44 mouse cellular contexts compared by ENCODE assay signal in the genomic region with DNA sequence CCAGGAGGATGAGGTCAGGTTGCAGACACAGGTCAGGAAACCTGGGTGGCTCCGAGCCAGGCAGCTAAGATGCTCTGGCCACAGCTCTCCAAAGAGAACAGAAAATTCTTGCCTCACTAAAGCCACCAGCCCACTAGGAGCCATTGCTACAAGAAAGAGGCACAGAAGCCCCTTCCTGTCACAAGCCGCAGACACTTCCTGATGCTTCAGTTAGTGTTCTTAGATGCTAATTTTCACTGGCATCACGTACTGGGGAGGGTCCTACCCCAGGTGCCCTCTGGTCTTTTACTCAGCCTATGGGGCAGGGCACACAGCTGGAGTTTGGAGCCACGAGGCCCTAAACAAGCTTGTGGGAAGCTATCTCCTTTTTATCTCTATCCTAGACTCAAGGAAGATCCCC. TPM values are rescaled to one million over a fixed set of nuclear protein-coding genes. Genes with fewer than 3 reads are reported as not detected.
DNase-seq lines count a peak whose midpoint lies in the region; ATAC-seq and TF ChIP-seq lines count a peak whose summit lies in the region.
"Had no signal": no experiment of that assay in that cellular context is flagged by ENCODE, and none has a peak within 500 bp of the region (broad histone marks: within the 10 kb centered on the region; RNA-seq: fewer than 3 reads in every experiment).

No protein-coding gene starts in this region.

- TF ChIP-seq POLR2A in thymus, adult 2 months (IDR thresholded peaks at IDR 0.05; ENCODE audit: control insufficient read depth, extremely low read depth, insufficient read depth, low read length, poor library complexity) = no peak

- no peaks in the 10 kb centered on the region for H3K27me3 ChIP-seq in heart, embryonic 10.5 days (ENCODE audit: insufficient read depth, poor library complexity, severe bottlenecking)
- H3K27me3 ChIP-seq in thymus, adult 2 months (ENCODE audit: control insufficient read depth, insufficient read depth, low read length) = no peaks in the 10 kb centered on the region
- no peaks in the 10 kb centered on the region for H3K27me3 ChIP-seq in hindbrain, embryonic 10.5 days (ENCODE audit: insufficient read depth, poor library complexity, severe bottlenecking)
- H3K27me3 ChIP-seq in forebrain, embryonic 13.5 days = no peaks in the 10 kb centered on the region
- H3K27me3 ChIP-seq: CH12.LX; embryonic facial prominence, embryonic 12.5 days; forebrain, embryonic 15.5 days; heart, embryonic 12.5 days; hindbrain, embryonic 12.5 days; intestine, embryonic 15.5 days; limb, embryonic 12.5 days had no signal

- DNase-seq in heart, embryonic 10.5 days (ENCODE audit: low spot score) = no peak
- no peak for DNase-seq in heart, postnatal 4 days
- peak; percentile 36 for DNase-seq in thymus, adult 2 months
- no peak for DNase-seq in thymus, adult 18-20 months
- peak; percentile 51 for DNase-seq in thymus, postnatal 14 days
- no peak for DNase-seq in hindbrain, embryonic 10.5 days (ENCODE audit: low spot score)
- DNase-seq in ovary, postnatal 14 days (ENCODE audit: low spot score) = no peak
- DNase-seq: adrenal gland, adult 8-10 months; cerebellum, adult 8-10 months; cerebellum, postnatal 25 days; embryo, embryonic 11 days; gastrocnemius, postnatal 25 days; heart, adult 18-20 months; heart, postnatal 10 days; kidney, adult 8-10 months; kidney, postnatal 4 days; lung, adult 18-20 months; lung, postnatal 4 days; midbrain, embryonic 14.5 days; right cerebral cortex, adult 18-20 months; right cerebral cortex, postnatal 4 days had no signal

- 0 out of 2 replicates have a peak overlapping the region, but pooled peaks have one; percentile 18 for H3K27ac ChIP-seq in heart, embryonic 10.5 days
- H3K27ac ChIP-seq in thymus, adult 2 months (ENCODE audit: control insufficient read depth, insufficient read depth, low read length) = peak overlapping the region; percentile 68; the same call in 1 of the 2 replicates
- H3K27ac ChIP-seq in hindbrain, embryonic 10.5 days = no peak overlapping the region
- no peak overlapping the region for H3K27ac ChIP-seq in forebrain, embryonic 13.5 days
- H3K27ac ChIP-seq: embryonic facial prominence, embryonic 12.5 days; forebrain, embryonic 15.5 days; hindbrain, embryonic 12.5 days; hindbrain, postnatal 0 days; intestine, embryonic 15.5 days; kidney, postnatal 0 days; limb, embryonic 12.5 days; liver, embryonic 12.5 days had no signal

- H3K4me3 ChIP-seq in heart, embryonic 10.5 days = no peak overlapping the region
- peak overlapping the region; percentile 15 for H3K4me3 ChIP-seq in thymus, adult 2 months (ENCODE audit: control insufficient read depth, insufficient read depth, low read length)
- no peak overlapping the region for H3K4me3 ChIP-seq in hindbrain, embryonic 10.5 days
- no peak overlapping the region for H3K4me3 ChIP-seq in forebrain, embryonic 13.5 days
- H3K4me3 ChIP-seq: embryonic facial prominence, embryonic 12.5 days; forebrain, embryonic 15.5 days; heart, embryonic 12.5 days; hindbrain, embryonic 12.5 days; intestine, embryonic 15.5 days; limb, embryonic 12.5 days; liver, embryonic 12.5 days had no signal

- no peak overlapping the region for H3K9ac ChIP-seq in forebrain, embryonic 13.5 days
- H3K9ac ChIP-seq: embryonic facial prominence, embryonic 12.5 days; forebrain, embryonic 15.5 days; heart, embryonic 12.5 days; hindbrain, embryonic 12.5 days; intestine, embryonic 15.5 days; limb, embryonic 12.5 days; liver, embryonic 12.5 days had no signal

- H3K36me3 ChIP-seq in heart, embryonic 10.5 days = peaks cover 47% of the 10 kb centered on the region; the same call in 1 of the 2 replicates
- H3K36me3 ChIP-seq in thymus, adult 2 months (ENCODE audit: control insufficient read depth, insufficient read depth, low read length) = no peaks in the 10 kb centered on the region
- H3K36me3 ChIP-seq in hindbrain, embryonic 10.5 days = peaks cover 15% of the 10 kb centered on the region; the same call in 1 of the 2 replicates
- H3K36me3 ChIP-seq in forebrain, embryonic 13.5 days (ENCODE audit: poor library complexity, severe bottlenecking) = no peaks in the 10 kb centered on the region
- H3K36me3 ChIP-seq: forebrain, embryonic 15.5 days; intestine, embryonic 15.5 days; liver, embryonic 12.5 days had no signal

- TF ChIP-seq CTCF in thymus, adult 2 months (IDR thresholded peaks at IDR 0.05; ENCODE audit: borderline replicate concordance, control insufficient read depth, extremely low read depth, insufficient read depth, low read length, poor library complexity) = no peak

- H3K4me1 ChIP-seq in heart, embryonic 10.5 days = peaks cover 39% of the 10 kb centered on the region
- H3K4me1 ChIP-seq in thymus, adult 2 months (replicated peaks; ENCODE audit: control insufficient read depth, insufficient read depth, low read length) = peaks cover 18% of the 10 kb centered on the region
- peaks cover 43% of the 10 kb centered on the region for H3K4me1 ChIP-seq in hindbrain, embryonic 10.5 days (replicated peaks)
- H3K4me1 ChIP-seq in forebrain, embryonic 13.5 days = no peaks in the 10 kb centered on the region
- H3K4me1 ChIP-seq: embryonic facial prominence, embryonic 12.5 days; forebrain, embryonic 15.5 days; intestine, embryonic 15.5 days had no signal

- no peak for ATAC-seq in forebrain, embryonic 13.5 days
- ATAC-seq: forebrain, embryonic 15.5 days; hindbrain, postnatal 0 days; intestine, embryonic 15.5 days; liver, embryonic 12.5 days; lung, postnatal 0 days had no signal

- WGBS in heart, embryonic 10.5 days = 40% methylated on average over 4 of the region's 4 CpGs
- WGBS in thymus, adult 2 months = 27% methylated on average over 4 of the region's 4 CpGs
- 47% methylated on average over 4 of the region's 4 CpGs for WGBS in hindbrain, embryonic 10.5 days
- WGBS in forebrain, embryonic 13.5 days = 55% methylated on average over 4 of the region's 4 CpGs

- H3K9me3 ChIP-seq in heart, embryonic 10.5 days = no peaks in the 10 kb centered on the region
- no peaks in the 10 kb centered on the region for H3K9me3 ChIP-seq in hindbrain, embryonic 10.5 days
- H3K9me3 ChIP-seq in forebrain, embryonic 13.5 days (replicated peaks) = no peaks in the 10 kb centered on the region
- H3K9me3 ChIP-seq: embryonic facial prominence, embryonic 12.5 days; forebrain, embryonic 15.5 days; heart, embryonic 12.5 days; hindbrain, embryonic 12.5 days; intestine, embryonic 15.5 days; limb, embryonic 12.5 days; liver, embryonic 12.5 days had no signal

- no peak overlapping the region for H3K4me2 ChIP-seq in forebrain, embryonic 13.5 days
- H3K4me2 ChIP-seq: embryonic facial prominence, embryonic 12.5 days; forebrain, embryonic 15.5 days; heart, embryonic 12.5 days; hindbrain, embryonic 12.5 days; intestine, embryonic 15.5 days; limb, embryonic 12.5 days; liver, embryonic 12.5 days had no signal

RNA-seq across cellular contexts. Expression of gene Galns, which starts 15.2 kb away (rescaled TPM):
- 8.1 and 11.9 TPM in 2 replicates for polyA plus RNA-seq in heart, embryonic 10.5 days (2016; fragmentation: Nextera tagmentation; extraction: Ambion mirVana)
- 10 to 100 TPM in 1 of 2 experiments, 1 to 10 TPM in 1; 9.2 to 10.6 TPM for total RNA-seq in heart, postnatal 4 days (2021)
- 15.6 and 19.2 TPM in 2 replicates for polyA plus RNA-seq in thymus, adult 2 months (2012; rRNA removed)
- polyA plus RNA-seq in hindbrain, embryonic 10.5 days (2016; fragmentation: Nextera tagmentation; extraction: Ambion mirVana) = 7.1 and 7.2 TPM in 2 replicates
- polyA plus RNA-seq in forebrain, embryonic 13.5 days (2015; fragmentation: Nextera tagmentation; extraction: Ambion mirVana) = 3.0 and 3.2 TPM in 2 replicates

RNA-seq across cellular contexts. Expression of gene Trappc2l, which starts 15.4 kb away (rescaled TPM):
- polyA plus RNA-seq in heart, embryonic 10.5 days (2016; fragmentation: Nextera tagmentation; extraction: Ambion mirVana) = 52.9 and 67.4 TPM in 2 replicates
- 10 to 100 TPM; 48.7 to 56.3 TPM for total RNA-seq in heart, postnatal 4 days (2021)
- polyA plus RNA-seq in thymus, adult 2 months (2012; rRNA removed) = 104 and 133 TPM in 2 replicates
- polyA plus RNA-seq in hindbrain, embryonic 10.5 days (2016; fragmentation: Nextera tagmentation; extraction: Ambion mirVana) = 53.3 and 68.5 TPM in 2 replicates
- 69.3 and 79.6 TPM in 2 replicates for polyA plus RNA-seq in forebrain, embryonic 13.5 days (2015; fragmentation: Nextera tagmentation; extraction: Ambion mirVana)

RNA-seq across cellular contexts. Expression of gene Aprt, which starts 19.3 kb away (rescaled TPM):
- polyA plus RNA-seq in heart, embryonic 10.5 days (2016; fragmentation: Nextera tagmentation; extraction: Ambion mirVana) = 318 and 361 TPM in 2 replicates
- 10 to 100 TPM; 58.5 to 58.8 TPM for total RNA-seq in heart, postnatal 4 days (2021)
- polyA plus RNA-seq in thymus, adult 2 months (2012; rRNA removed) = 119 and 136 TPM in 2 replicates
- polyA plus RNA-seq in hindbrain, embryonic 10.5 days (2016; fragmentation: Nextera tagmentation; extraction: Ambion mirVana) = 237 and 268 TPM in 2 replicates
- polyA plus RNA-seq in forebrain, embryonic 13.5 days (2015; fragmentation: Nextera tagmentation; extraction: Ambion mirVana) = 193 and 198 TPM in 2 replicates

RNA-seq across cellular contexts. Expression of gene Pabpn1l, which starts 26.5 kb away (rescaled TPM):
- polyA plus RNA-seq in heart, embryonic 10.5 days (2016; fragmentation: Nextera tagmentation; extraction: Ambion mirVana) = 0.19 TPM in 1 of 2 replicates, not detected in the other
- total RNA-seq in heart, postnatal 4 days (2021) = not detected
- polyA plus RNA-seq in thymus, adult 2 months (2012; rRNA removed) = 0.20 and 0.42 TPM in 2 replicates
- not detected in 2 replicates for polyA plus RNA-seq in hindbrain, embryonic 10.5 days (2016; fragmentation: Nextera tagmentation; extraction: Ambion mirVana)
- polyA plus RNA-seq in forebrain, embryonic 13.5 days (2015; fragmentation: Nextera tagmentation; extraction: Ambion mirVana) = not detected in 2 replicates
- total RNA-seq: adrenal gland, adult 8-10 months; adrenal gland, postnatal 4 days; CH12.LX; ES-E14; gastrocnemius, adult 18-20 months; gastrocnemius, postnatal 25 days; heart, adult 18-20 months; heart, postnatal 10 days; hindbrain, postnatal 0 days; left cerebral cortex, adult 18-20 months; left cerebral cortex, postnatal 14 days; monocyte, adult 5-6 weeks; neutrophil, adult 5-6 weeks had no signal
- polyA plus RNA-seq: C2C12; embryonic facial prominence, embryonic 12.5 days; forebrain, embryonic 15.5 days; frontal cortex, adult 2 months; heart, embryonic 12.5 days; hindbrain, embryonic 12.5 days; hindbrain, postnatal 0 days; intestine, embryonic 15.5 days; limb, embryonic 12.5 days; liver, embryonic 12.5 days; lung, postnatal 0 days; midbrain, embryonic 14.5 days; stomach, embryonic 14.5 days; testis, adult 2 months had no signal

RNA-seq across cellular contexts. Expression of gene Cdt1, which starts 28.2 kb away (rescaled TPM):
- polyA plus RNA-seq in heart, embryonic 10.5 days (2016; fragmentation: Nextera tagmentation; extraction: Ambion mirVana) = 47.6 TPM in 2 replicates
- 10 to 100 TPM; 36.5 to 38.2 TPM for total RNA-seq in heart, postnatal 4 days (2021)
- polyA plus RNA-seq in thymus, adult 2 months (2012; rRNA removed) = 136 and 210 TPM in 2 replicates
- polyA plus RNA-seq in hindbrain, embryonic 10.5 days (2016; fragmentation: Nextera tagmentation; extraction: Ambion mirVana) = 56.0 and 64.3 TPM in 2 replicates
- polyA plus RNA-seq in forebrain, embryonic 13.5 days (2015; fragmentation: Nextera tagmentation; extraction: Ambion mirVana) = 29.1 and 32.3 TPM in 2 replicates

Comparison
In these comparisons a context has a peak if more than half of its experiments do, and no peak if none do; other contexts are left out.
1. DNase-seq: peak in thymus, adult 2 months (single experiment) and thymus, postnatal 14 days (single experiment); none in heart, embryonic 10.5 days (single experiment), heart, postnatal 4 days (single experiment), thymus, adult 18-20 months (0 of 2), hindbrain, embryonic 10.5 days (single experiment) and ovary, postnatal 14 days (single experiment).
2. H3K27ac ChIP-seq: peak in heart, embryonic 10.5 days (single experiment) and thymus, adult 2 months (single experiment); none in hindbrain, embryonic 10.5 days (single experiment) and forebrain, embryonic 13.5 days (single experiment).